Mouse (Mus musculus) lung, postnatal 4 days (tissue): ENCODE data around the gene Nfkbil1.
A peak's percentile ranks its signal among the peaks of the same experiment; 100 is the strongest.

Experiments
- DNase-seq, 2 experiments: peaks; one replicate each; pipeline ENCODE4 v3.0.0; 2021

Nfkbil1 gene

GRCm38 (mm10) chr17:35253293-35254093, 17.9 kb upstream of the Nfkbil1 start:
- DNase-seq: no peak

GRCm38 (mm10) chr17:35252619-35253292, 17.2 kb upstream of the Nfkbil1 start:
- DNase-seq: no peak

- DNase-seq: no peak
Observed at GRCm38 (mm10) chr17:35251981-35252380, 16.4 kb upstream of the Nfkbil1 start.

- DNase-seq: peak; percentile 71 to 73
Observed at GRCm38 (mm10) chr17:35251162-35251719, 15.6 kb upstream of the Nfkbil1 start.

- no peak for DNase-seq
Observed at GRCm38 (mm10) chr17:35250348-35251120, 14.9 kb upstream of the Nfkbil1 start.

GRCm38 (mm10) chr17:35249451-35250197, 14.0 kb upstream of the Nfkbil1 start:
- no peak for DNase-seq

- no peak for DNase-seq
Observed at GRCm38 (mm10) chr17:35248986-35249385, 13.4 kb upstream of the Nfkbil1 start.

GRCm38 (mm10) chr17:35247144-35247543, 11.6 kb upstream of the Nfkbil1 start:
- DNase-seq: peak in 1 of 2 experiments; percentile 31

- DNase-seq: peak in 1 of 2 experiments; percentile 37
Observed at GRCm38 (mm10) chr17:35245731-35246623, 10.4 kb upstream of the Nfkbil1 start.

- DNase-seq: peak in 1 of 2 experiments; percentile 32
Observed at GRCm38 (mm10) chr17:35244999-35245398, 9.4 kb upstream of the Nfkbil1 start.

GRCm38 (mm10) chr17:35243086-35243485, 7.5 kb upstream of the Nfkbil1 start:
- DNase-seq: peak; percentile 71 to 79

- DNase-seq: peak; percentile 73 to 89
Observed at GRCm38 (mm10) chr17:35242015-35242941, 6.7 kb upstream of the Nfkbil1 start.

GRCm38 (mm10) chr17:35241305-35242014, 5.9 kb upstream of the Nfkbil1 start, which contains the start of gene Ddx39b:
TSS of gene Ddx39b (plus strand) at chr17:35241746.
- DNase-seq: peak; percentile 96 to 99

GRCm38 (mm10) chr17:35240384-35241304, 5.1 kb upstream of the Nfkbil1 start:
- DNase-seq: no peak

- no peak for DNase-seq
Observed at GRCm38 (mm10) chr17:35239700-35240099, 4.1 kb upstream of the Nfkbil1 start.

GRCm38 (mm10) chr17:35237504-35237903, 1.9 kb upstream of the Nfkbil1 start:
- DNase-seq: no peak

- DNase-seq: peak in 1 of 2 experiments; percentile 23
Observed at GRCm38 (mm10) chr17:35236996-35237395, 1.4 kb upstream of the Nfkbil1 start.

GRCm38 (mm10) chr17:35236390-35236746, 776 bp upstream of the Nfkbil1 start:
- DNase-seq: peak; percentile 92 to 98
